Mouse (Mus musculus) lung, postnatal 0 days (tissue): ENCODE results near the gene Klrg2. TPM values are rescaled to one million over a fixed set of nuclear protein-coding genes. Genes with fewer than 3 reads are reported as not detected.

Experiments used
- ATAC-seq: fragments of 200-750 bp; cut with Nextera tagmentation; 2 replicates; pipeline ENCODE4 v1.8.0; 2017; ENCODE audit warnings: moderate library complexity
- DNase-seq: peaks from one replicate; pipeline ENCODE4 v3.0.0-alpha.2; 2016; ENCODE audit warnings: low spot score
- H3K27ac ChIP-seq: fragments of 300-500 bp; sonication (generic); 2 replicates; pipeline ENCODE4 v1.5.1; 2014; ENCODE audit warnings: antibody characterized with exemption, mild to moderate bottlenecking, low read length, mixed read lengths
- H3K27me3 ChIP-seq: fragments of 300-500 bp; sonication (generic); replicated peaks from 2 replicates; pipeline ENCODE4 v1.6.1; 2014; ENCODE audit warnings: low read length, mixed read lengths; ENCODE audit not compliant: insufficient read depth
- H3K36me3 ChIP-seq: fragments of 300-500 bp; sonication (generic); 2 replicates; pipeline ENCODE4 v1.6.1; 2014; ENCODE audit warnings: low read length, mixed read lengths; ENCODE audit not compliant: insufficient read depth
- H3K4me1 ChIP-seq: fragments of 300-500 bp; sonication (generic); 2 replicates; pipeline ENCODE4 v1.6.1; 2014; ENCODE audit warnings: antibody characterized with exemption, low read depth, low read length, mixed read lengths; ENCODE audit not compliant: insufficient read depth
- H3K4me2 ChIP-seq: fragments of 300-500 bp; sonication (generic); replicated peaks from 2 replicates; pipeline ENCODE4 v1.6.1; 2014; ENCODE audit warnings: low read depth, mild to moderate bottlenecking, low read length, moderate library complexity, mixed read lengths
- H3K4me3 ChIP-seq: fragments of 300-500 bp; sonication (generic); 2 replicates; pipeline ENCODE4 v1.5.1; 2014; ENCODE audit warnings: low read depth, low read length
- H3K9ac ChIP-seq: fragments of 300-500 bp; sonication (generic); replicated peaks from 2 replicates; pipeline ENCODE4 v1.6.1; 2014; ENCODE audit warnings: low read depth, mild to moderate bottlenecking
- H3K9me3 ChIP-seq: fragments of 300-500 bp; sonication (generic); 2 replicates; pipeline ENCODE4 v1.6.1; 2016; ENCODE audit warnings: low read length, mixed read lengths
- CTCF ChIP-seq: IDR thresholded peaks from 2 replicates; pipeline ENCODE4 v1.5.1; 2016; ENCODE audit warnings: antibody characterized with exemption, mild to moderate bottlenecking
- EP300 ChIP-seq: IDR thresholded peaks from 2 replicates; pipeline ENCODE4 v1.6.1; 2016; ENCODE audit warnings: antibody characterized with exemption, mild to moderate bottlenecking, control low read depth
- WGBS: fragments of 180-500 bp; shearing (Covaris S2); extraction: QIAGEN DNeasy Blood & Tissue Kit; methylation state at CpG from one replicate; pipeline ENCODE4 v1.1.7; 2014; 5-methylcytosine and 5-hydroxymethylcytosine counted together
- polyA plus RNA-seq: library from polyadenylated mRNA; unstranded; fragments of >200 nt; fragmentation: Nextera tagmentation; extraction: Ambion mirVana; gene quantifications from 2 replicates; pipeline ENCODE4 v1.2.1, GENCODE M21; 2015

Klrg2 gene
- polyA plus RNA-seq, 1 experiment from 2014 or later = 0.47 TPM

- DNase-seq = no peak
- no peak for ATAC-seq
Measured at GRCm38 (mm10) chr6:38626086-38626485, 11.0 kb downstream of the Klrg2 start.

GRCm38 (mm10) chr6:38624439-38624838, 12.6 kb downstream of the Klrg2 start:
- no peak overlapping the region for H3K27ac ChIP-seq
- peak; percentile 24 for DNase-seq
- peak; percentile 73 for ATAC-seq
- no peak overlapping the region for H3K4me2 ChIP-seq
- no peak overlapping the region for H3K4me3 ChIP-seq
- H3K27me3 ChIP-seq = no peaks in the 10 kb centered on the region
- 27% methylated on average over 1 of the region's 1 CpGs for WGBS
- no peaks in the 10 kb centered on the region for H3K4me1 ChIP-seq
- H3K9ac ChIP-seq = no peak overlapping the region
- no peaks in the 10 kb centered on the region for H3K36me3 ChIP-seq
- no peak for TF ChIP-seq CTCF
- TF ChIP-seq EP300 = no peak
- H3K9me3 ChIP-seq = no peaks in the 10 kb centered on the region

More at GRCm38 (mm10) chr6:38626086-38626485, 11.0 kb downstream of the Klrg2 start:
- 98% methylated on average over 5 of the region's 5 CpGs for WGBS
- Histone ChIP-seq H3K4me2 (no peak overlapping the region), H3K9ac (no peak overlapping the region), H3K9me3 (no peaks in the 10 kb centered on the region), H3K27me3 (no peaks in the 10 kb centered on the region), H3K27ac (no peak overlapping the region), H3K4me3 (no peak overlapping the region), H3K36me3 (no peaks in the 10 kb centered on the region), H3K4me1 (no peaks in the 10 kb centered on the region)
- TF ChIP-seq EP300 (no peak), CTCF (no peak)

- DNase-seq = no peak
- Histone ChIP-seq H3K9ac (no peak overlapping the region), H3K36me3 (no peaks in the 10 kb centered on the region), H3K9me3 (no peaks in the 10 kb centered on the region), H3K4me3 (no peak overlapping the region), H3K4me2 (no peak overlapping the region), H3K27me3 (no peaks in the 10 kb centered on the region), H3K27ac (no peak overlapping the region), H3K4me1 (no peaks in the 10 kb centered on the region)
- ATAC-seq = no peak
- no peak for TF ChIP-seq EP300
- WGBS = 54% methylated on average over 2 of the region's 2 CpGs
Measured at GRCm38 (mm10) chr6:38623457-38623856, 13.6 kb downstream of the Klrg2 start.

GRCm38 (mm10) chr6:38622406-38622805, 14.6 kb downstream of the Klrg2 start:
- H3K9me3 ChIP-seq = no peaks in the 10 kb centered on the region
- TF ChIP-seq EP300 = no peak
- TF ChIP-seq CTCF = no peak
- no peak overlapping the region for H3K9ac ChIP-seq
- no peaks in the 10 kb centered on the region for H3K27me3 ChIP-seq
- H3K4me2 ChIP-seq = no peak overlapping the region
- peaks cover 4% of the 10 kb centered on the region; the same call in 1 of the 2 replicates for H3K36me3 ChIP-seq
- WGBS = 85% methylated on average over 1 of the region's 1 CpGs
- H3K27ac ChIP-seq = no peak overlapping the region
- no peak for ATAC-seq
- H3K4me3 ChIP-seq = no peak overlapping the region
- DNase-seq = no peak
- no peaks in the 10 kb centered on the region for H3K4me1 ChIP-seq

GRCm38 (mm10) chr6:38609892-38610291, 27.1 kb downstream of the Klrg2 start:
- ATAC-seq (no peak), DNase-seq (no peak)
- no peaks in the 10 kb centered on the region for H3K36me3 ChIP-seq
- H3K27me3 ChIP-seq = no peaks in the 10 kb centered on the region
- no peak overlapping the region for H3K27ac ChIP-seq
- no peaks in the 10 kb centered on the region for H3K9me3 ChIP-seq
- H3K4me1 ChIP-seq = no peaks in the 10 kb centered on the region
- no peak overlapping the region for H3K4me2 ChIP-seq
- H3K9ac ChIP-seq = no peak overlapping the region
- WGBS = 59% methylated on average over 2 of the region's 2 CpGs
- H3K4me3 ChIP-seq = no peak overlapping the region
- no peak for TF ChIP-seq EP300
- no peak for TF ChIP-seq CTCF

GRCm38 (mm10) chr6:38597481-38597880, 39.6 kb downstream of the Klrg2 start:
- ATAC-seq = no peak
- Histone ChIP-seq H3K27ac (no peak overlapping the region), H3K27me3 (no peaks in the 10 kb centered on the region), H3K4me2 (no peak overlapping the region), H3K4me1 (no peaks in the 10 kb centered on the region), H3K4me3 (no peak overlapping the region), H3K36me3 (peaks cover 19% of the 10 kb centered on the region; the same call in 1 of the 2 replicates), H3K9ac (no peak overlapping the region), H3K9me3 (no peaks in the 10 kb centered on the region)
- no peak for DNase-seq
- TF ChIP-seq CTCF (0 out of 2 replicates have a peak, but pooled peaks have one; percentile 31), EP300 (no peak)
- 92% methylated on average over 4 of the region's 4 CpGs for WGBS

GRCm38 (mm10) chr6:38581711-38582110, 55.3 kb downstream of the Klrg2 start:
- H3K36me3 ChIP-seq = peaks cover 31% of the 10 kb centered on the region; the same call in 1 of the 2 replicates
- 84% methylated on average over 3 of the region's 3 CpGs for WGBS
- TF ChIP-seq EP300 = no peak
- TF ChIP-seq CTCF = no peak

More at GRCm38 (mm10) chr6:38581711-38582110, 55.3 kb downstream of the Klrg2 start:
- H3K27me3 ChIP-seq = no peaks in the 10 kb centered on the region
- ATAC-seq (no peak), DNase-seq (no peak)
- H3K4me1 ChIP-seq = no peaks in the 10 kb centered on the region
- H3K9me3 ChIP-seq = no peaks in the 10 kb centered on the region
- no peak overlapping the region for H3K4me3 ChIP-seq
- no peak overlapping the region for H3K27ac ChIP-seq
- no peak overlapping the region for H3K4me2 ChIP-seq
- H3K9ac ChIP-seq = no peak overlapping the region
